Mouse (Mus musculus): ENCODE data around the gene Pappa2.

The Pappa2 gene

GRCm38 (mm10) chr1:158764211-158764610 is 216.1 kb downstream of the Pappa2 start:
- DNase-seq = no peak

DNA sequence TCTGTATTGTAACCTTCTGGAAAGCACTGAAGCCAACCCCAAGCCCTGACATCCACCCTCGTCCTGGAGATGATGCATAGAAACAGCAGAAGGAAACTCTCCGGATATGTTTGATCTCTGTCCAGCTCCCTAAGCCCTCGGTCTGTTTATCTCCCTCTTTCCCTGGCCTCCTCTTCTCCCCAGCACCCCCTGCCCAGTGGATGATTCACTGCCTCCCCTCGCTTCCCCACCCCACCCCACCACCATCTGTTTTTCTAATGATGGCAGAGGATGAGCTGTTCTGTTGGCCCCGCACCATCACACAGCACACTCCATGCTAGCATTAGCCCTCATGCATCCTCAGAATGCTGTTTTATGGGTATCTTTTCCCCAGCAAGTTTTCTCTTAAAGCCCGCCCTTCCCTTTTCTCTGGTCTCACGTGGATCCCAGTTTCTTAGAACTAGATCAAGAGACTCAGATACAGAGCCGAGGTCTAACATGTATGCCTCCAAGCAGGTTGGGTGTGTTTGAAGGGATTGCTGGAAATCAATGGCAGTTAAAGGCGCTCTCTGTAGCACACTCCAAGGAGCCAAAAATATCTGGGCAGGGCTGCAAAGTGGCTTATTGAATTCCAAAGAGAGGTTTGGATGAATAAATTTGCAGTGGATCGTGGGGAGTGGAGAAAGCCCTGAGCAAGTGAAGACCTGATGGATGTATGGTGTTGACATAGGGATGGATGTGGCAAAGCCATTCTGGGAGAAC is 231.8 kb downstream of the Pappa2 start:
- no peak for DNase-seq

DNA sequence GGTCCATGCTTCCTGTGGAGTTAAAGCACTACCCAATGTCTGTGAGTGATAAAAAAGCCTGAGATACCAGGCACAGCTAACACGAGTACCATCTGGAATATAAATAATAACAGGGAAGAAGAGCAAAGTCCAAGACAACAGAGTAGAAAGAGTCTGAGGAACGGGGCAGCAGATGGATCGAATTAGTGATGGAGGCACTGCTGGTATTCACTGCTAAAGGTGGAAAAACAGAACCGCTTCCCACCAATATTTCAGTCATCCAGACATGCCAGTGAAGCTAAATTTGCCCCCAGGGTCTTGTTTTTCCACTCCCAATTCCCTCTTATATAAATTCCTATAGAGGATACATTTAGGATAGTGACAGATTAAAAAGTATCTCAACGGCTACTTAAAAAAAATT is 238.8 kb downstream of the Pappa2 start:
- no peak for DNase-seq

DNA sequence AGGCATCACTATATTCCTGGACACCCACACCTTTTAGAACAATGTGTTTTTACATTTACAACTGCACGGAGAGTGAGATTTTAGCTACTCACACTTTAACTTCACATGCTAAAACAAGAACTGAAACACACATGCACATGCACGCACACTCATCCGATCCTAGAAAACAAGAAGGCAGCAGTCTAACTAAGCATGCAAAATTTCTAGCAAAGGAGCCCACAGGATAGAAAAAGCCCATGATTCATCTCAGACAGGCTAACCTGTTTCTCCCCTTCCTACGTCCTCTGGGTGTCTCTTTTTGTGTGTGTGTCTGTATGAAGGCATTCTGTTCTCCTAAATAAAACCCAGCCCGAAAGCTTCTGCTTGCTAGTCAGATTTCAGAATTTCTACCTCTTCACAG is 239.3 kb downstream of the Pappa2 start:
- no peak for DNase-seq

- peak in 1 of 2 experiments; percentile 8 for DNase-seq
Observed at GRCm38 (mm10) chr1:158740161-158740766, 240.0 kb downstream of the Pappa2 start.

GRCm38 (mm10) chr1:158739132-158739919 is 241.0 kb downstream of the Pappa2 start:
- DNase-seq = no peak

DNA sequence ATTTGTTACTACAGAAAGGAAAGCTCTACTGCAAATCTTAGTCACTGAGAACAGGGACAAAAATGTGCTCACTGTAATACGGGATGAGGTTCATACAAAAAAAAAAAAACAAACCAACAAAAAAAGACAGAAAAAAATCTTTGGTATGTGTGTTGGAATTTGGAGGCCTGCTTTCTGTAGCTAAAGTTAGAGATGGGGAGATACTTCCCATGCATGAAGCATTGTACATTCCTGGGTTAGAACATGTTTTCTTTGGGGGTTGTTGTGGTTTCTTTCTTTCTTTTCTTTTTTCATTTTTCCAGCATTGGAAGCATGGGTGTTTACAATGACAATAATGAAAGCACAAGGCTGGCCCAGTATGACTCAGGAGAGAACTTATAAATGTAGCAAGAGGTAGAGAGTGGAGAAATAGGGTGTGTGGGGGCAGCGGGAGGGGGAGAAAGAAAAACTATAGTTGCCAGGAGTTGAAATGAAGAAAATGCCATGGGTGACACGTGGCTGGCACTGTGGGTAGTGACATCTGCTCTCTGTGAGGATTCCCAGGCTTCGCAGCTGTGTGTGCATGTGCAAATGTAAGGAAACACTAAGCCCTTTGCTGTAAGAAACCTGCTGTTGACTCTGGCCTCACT is 247.3 kb downstream of the Pappa2 start:
- no peak for DNase-seq

DNA sequence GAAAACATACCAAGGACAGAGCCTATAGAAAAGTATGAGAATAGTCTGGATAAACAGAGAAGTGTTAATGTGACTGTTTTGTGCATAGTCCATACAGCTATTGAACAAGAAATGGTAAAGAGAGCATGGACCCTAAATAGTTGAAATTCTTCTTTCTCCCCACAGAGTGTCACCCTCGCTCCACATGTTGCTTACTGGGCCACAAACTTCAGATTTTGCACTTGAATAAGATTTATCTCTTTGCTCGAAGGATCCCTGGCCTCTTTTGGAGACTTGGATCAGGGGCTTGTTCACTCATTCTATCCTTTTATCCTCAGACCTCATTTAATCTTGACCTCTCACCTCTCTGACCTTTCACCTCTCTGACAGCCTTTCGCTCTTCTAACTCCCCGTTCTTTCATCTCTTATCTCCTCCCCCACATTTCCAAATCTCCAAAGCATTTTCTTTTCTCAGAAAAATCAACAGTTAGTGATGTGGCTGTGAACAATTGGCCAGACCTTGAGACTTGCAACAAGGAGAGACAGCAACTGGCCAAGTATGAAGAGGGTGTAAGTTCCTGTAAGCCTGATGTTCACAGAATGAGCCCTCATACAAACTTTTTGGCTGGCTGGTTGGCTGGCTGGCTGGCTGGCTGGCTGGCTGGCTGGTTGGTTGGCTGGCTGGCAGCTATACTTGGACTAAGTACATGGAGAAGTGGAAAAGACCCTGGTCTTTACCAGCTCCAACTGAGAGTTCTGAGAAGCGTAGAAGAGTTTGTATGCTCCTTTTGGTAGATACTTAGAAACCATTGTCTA is 266.8 kb downstream of the Pappa2 start:
- peak in 1 of 2 experiments; percentile 17 for DNase-seq

DNA sequence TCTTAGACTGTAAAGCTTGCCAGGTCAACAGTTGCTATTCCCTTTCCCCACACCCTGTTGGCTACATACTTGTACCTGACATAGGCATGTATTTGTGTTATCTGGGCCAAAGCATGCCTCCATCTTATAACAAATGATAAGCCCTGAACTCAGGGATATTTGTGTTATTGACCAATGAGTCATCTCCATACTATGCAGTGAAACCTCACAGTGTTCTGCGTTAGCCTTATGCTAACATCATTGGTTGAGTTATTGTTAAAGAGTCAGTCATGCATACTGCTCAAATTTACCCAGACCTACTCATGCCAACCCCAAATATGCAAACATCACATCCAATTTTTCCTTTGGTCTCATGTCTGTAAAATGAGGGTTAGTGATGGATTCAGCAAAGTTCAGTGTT is 279.0 kb downstream of the Pappa2 start:
- DNase-seq = no peak

DNA sequence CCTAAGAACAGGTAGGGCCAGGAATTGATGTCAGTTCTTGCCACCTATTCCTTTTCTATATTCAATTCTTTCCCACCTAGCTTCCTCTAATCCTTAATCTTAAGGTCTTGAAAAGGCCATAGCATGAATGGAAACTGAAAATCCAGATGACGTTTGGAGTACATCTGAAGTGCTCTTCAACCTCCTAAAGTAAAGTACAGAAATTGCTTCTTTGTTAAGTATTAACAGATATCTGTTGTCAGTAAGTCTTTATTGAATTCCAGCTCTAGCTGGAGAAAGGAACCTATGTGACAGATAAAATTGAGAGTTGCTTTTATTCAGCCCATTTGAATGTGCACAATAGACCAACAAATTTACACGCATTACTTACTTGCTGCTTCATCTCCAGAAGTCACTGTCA is 280.1 kb downstream of the Pappa2 start:
- no peak for DNase-seq

- no peak for DNase-seq
Observed at GRCm38 (mm10) chr1:158699276-158699675, 281.0 kb downstream of the Pappa2 start.

- no peak for DNase-seq
Observed at GRCm38 (mm10) chr1:158697859-158698569, 282.3 kb downstream of the Pappa2 start.

DNA sequence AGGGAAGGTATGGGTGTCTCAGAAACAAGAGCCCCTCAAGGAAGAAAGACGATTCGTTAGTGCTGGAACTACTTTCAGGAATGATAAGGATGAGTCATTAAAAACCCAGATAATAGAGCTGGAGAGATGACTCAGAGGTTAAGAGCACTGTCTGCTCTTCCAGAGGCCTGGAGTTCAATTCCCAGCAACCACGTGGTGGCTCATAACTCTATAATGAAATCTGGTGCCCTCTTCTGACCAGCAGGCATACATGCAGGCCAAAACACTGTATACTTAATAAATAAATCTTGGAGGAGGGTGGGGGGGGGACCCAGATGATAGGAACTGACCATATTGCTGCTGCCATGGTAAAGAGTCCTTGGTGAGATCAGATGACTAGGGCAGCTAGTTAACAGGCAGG is 282.9 kb downstream of the Pappa2 start:
- no peak for DNase-seq

- DNase-seq = no peak
Observed at GRCm38 (mm10) chr1:158687726-158688125, 292.6 kb downstream of the Pappa2 start.

DNA sequence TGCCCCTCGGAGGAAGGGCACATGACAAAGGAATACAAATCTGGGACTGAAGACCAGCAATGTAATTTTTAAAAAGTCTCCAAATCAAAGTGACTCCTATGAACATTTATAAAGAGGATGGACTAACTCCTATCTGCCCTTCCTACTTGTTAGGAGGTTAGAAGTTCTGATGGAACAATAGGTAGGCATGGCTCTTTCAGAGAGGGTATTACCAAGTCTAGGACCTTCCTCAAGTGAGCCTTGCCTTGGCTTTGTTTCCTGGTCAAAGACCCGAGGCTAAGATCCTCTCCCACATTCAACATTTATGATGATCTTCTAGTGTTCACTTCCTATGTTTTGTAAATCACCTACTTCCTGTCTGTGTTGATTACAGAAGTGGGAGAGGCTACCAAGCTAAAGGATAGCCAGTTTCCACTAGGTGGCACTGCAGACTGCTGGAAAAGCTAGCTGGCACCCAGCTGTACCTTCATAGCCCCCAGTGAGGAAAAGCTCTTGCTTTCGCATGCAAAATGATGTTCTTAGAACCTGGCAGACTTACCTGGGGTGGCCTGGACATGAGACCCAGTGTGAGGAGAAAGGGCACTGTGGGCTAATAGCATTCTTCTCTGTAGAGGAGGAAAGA is 310.2 kb downstream of the Pappa2 start:
- peak; percentile 39 to 77 for DNase-seq

GRCm38 (mm10) chr1:158666001-158666400 is 314.3 kb downstream of the Pappa2 start:
- DNase-seq = no peak

Data from kidney, postnatal 36 days (tissue).